Mouse (Mus musculus) forebrain, embryonic 14.5 days (tissue): ENCODE data around the gene Mcmbp. TPM values are rescaled to one million over a fixed set of nuclear protein-coding genes. Genes with fewer than 3 reads are reported as not detected.
A peak's percentile ranks its signal among the peaks of the same experiment; 100 is the strongest.

Experiments used
- ATAC-seq: fragments of 200-750 bp; cut with Nextera tagmentation; 2 replicates; pipeline ENCODE4 v1.8.0; 2017; ENCODE audit warnings: mild to moderate bottlenecking, moderate library complexity
- DNase-seq: peaks from one replicate; pipeline ENCODE4 v3.0.0-alpha.2; 2015; ENCODE audit warnings: low spot score
- H3K27ac ChIP-seq: fragments of 300-500 bp; sonication (generic); 2 replicates; pipeline ENCODE4 v1.5.1; 2014; ENCODE audit warnings: low read depth, mild to moderate bottlenecking, control low read depth, low read length, moderate library complexity
- H3K27me3 ChIP-seq: fragments of 300-500 bp; sonication (generic); replicated peaks from 2 replicates; pipeline ENCODE4 v1.6.1; 2014; ENCODE audit warnings: low read length, control low read depth, mixed read lengths; ENCODE audit not compliant: control insufficient read depth, insufficient read depth
- H3K36me3 ChIP-seq: fragments of 300-500 bp; sonication (generic); 2 replicates; pipeline ENCODE4 v1.6.1; 2014; ENCODE audit warnings: low read length, control low read depth; ENCODE audit not compliant: control insufficient read depth, insufficient read depth
- H3K4me1 ChIP-seq: fragments of 300-500 bp; sonication (generic); 2 replicates; pipeline ENCODE4 v1.6.1; 2014; ENCODE audit warnings: antibody characterized with exemption, low read length, control low read depth; ENCODE audit not compliant: control insufficient read depth, insufficient read depth
- H3K4me2 ChIP-seq: fragments of 300-500 bp; sonication (generic); 2 replicates; pipeline ENCODE4 v1.6.1; 2014; ENCODE audit warnings: mild to moderate bottlenecking, control low read depth, low read length
- H3K4me3 ChIP-seq: fragments of 300-500 bp; sonication (generic); 2 replicates; pipeline ENCODE4 v1.5.1; 2014; ENCODE audit warnings: low read depth, low read length, control low read depth
- H3K9ac ChIP-seq: fragments of 300-500 bp; sonication (generic); 2 replicates; pipeline ENCODE4 v1.6.1; 2014; ENCODE audit warnings: mild to moderate bottlenecking, low read length, control low read depth, moderate library complexity
- H3K9me3 ChIP-seq: fragments of 300-500 bp; sonication (generic); replicated peaks from 2 replicates; pipeline ENCODE4 v1.6.1; 2016; ENCODE audit warnings: low read length, control low read depth, mixed read lengths; ENCODE audit not compliant: control insufficient read depth
- WGBS: fragments of 180-500 bp; shearing (Covaris S2); extraction: QIAGEN DNeasy Blood & Tissue Kit; methylation state at CpG from one replicate; pipeline ENCODE4 v1.1.7; 2014; 5-methylcytosine and 5-hydroxymethylcytosine counted together
- polyA plus RNA-seq: library from polyadenylated mRNA; unstranded; fragments of >200 nt; fragmentation: Nextera tagmentation; extraction: Ambion mirVana; gene quantifications from 2 replicates; pipeline ENCODE4 v1.2.1, GENCODE M21; 2014

Mcmbp gene
- polyA plus RNA-seq, 1 experiment from 2014 or later, result 55.6 TPM

GRCm38 (mm10) chr7:128694848-128695247 lies 45.4 kb downstream of the Mcmbp start:
- H3K9me3 ChIP-seq, result no peaks in the 10 kb centered on the region
- H3K27ac ChIP-seq, result no peak overlapping the region
- no peak overlapping the region for H3K4me2 ChIP-seq
- H3K4me3 ChIP-seq, result no peak overlapping the region
- no peaks in the 10 kb centered on the region for H3K4me1 ChIP-seq
- no peak for ATAC-seq
- H3K9ac ChIP-seq, result no peak overlapping the region
- H3K36me3 ChIP-seq, result peaks cover 69% of the 10 kb centered on the region
- H3K27me3 ChIP-seq, result no peaks in the 10 kb centered on the region
- DNase-seq, result no peak
- WGBS, result 88% methylated on average over 10 of the region's 10 CpGs

DNA sequence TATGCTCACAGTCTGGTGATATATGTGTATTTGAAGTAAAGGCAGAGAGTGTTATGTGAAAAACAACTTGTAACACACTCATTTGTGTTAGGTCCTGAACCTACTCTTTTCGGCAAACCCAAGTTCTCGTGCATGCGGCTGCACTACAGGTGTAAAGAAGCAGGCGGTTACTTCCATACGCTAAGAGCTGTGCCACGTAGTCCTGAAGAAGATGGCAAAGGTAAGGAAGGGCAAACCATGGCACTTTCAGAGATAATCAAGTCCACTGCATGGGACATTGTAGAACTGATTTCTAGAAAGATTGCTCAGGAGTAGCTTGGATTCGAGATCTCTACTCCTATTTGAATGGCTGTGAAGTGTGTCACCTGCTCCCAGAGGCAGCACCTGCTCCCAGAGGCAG lies 48.1 kb downstream of the Mcmbp start:
- H3K4me3 ChIP-seq, result no peak overlapping the region
- H3K36me3 ChIP-seq, result peaks cover 47% of the 10 kb centered on the region
- H3K4me2 ChIP-seq, result no peak overlapping the region
- H3K9ac ChIP-seq, result no peak overlapping the region
- DNase-seq (no peak), ATAC-seq (no peak)
- no peaks in the 10 kb centered on the region for H3K4me1 ChIP-seq
- no peak overlapping the region for H3K27ac ChIP-seq
- H3K27me3 ChIP-seq, result no peaks in the 10 kb centered on the region
- WGBS, result 91% methylated on average over 7 of the region's 7 CpGs
- H3K9me3 ChIP-seq, result peaks cover 4% of the 10 kb centered on the region; the same call in 1 of the 2 replicates

- WGBS, result 29% methylated on average over 7 of the region's 7 CpGs
- DNase-seq, result peak; percentile 94
Measured at GRCm38 (mm10) chr7:128690796-128691195, 49.5 kb downstream of the Mcmbp start.

DNA sequence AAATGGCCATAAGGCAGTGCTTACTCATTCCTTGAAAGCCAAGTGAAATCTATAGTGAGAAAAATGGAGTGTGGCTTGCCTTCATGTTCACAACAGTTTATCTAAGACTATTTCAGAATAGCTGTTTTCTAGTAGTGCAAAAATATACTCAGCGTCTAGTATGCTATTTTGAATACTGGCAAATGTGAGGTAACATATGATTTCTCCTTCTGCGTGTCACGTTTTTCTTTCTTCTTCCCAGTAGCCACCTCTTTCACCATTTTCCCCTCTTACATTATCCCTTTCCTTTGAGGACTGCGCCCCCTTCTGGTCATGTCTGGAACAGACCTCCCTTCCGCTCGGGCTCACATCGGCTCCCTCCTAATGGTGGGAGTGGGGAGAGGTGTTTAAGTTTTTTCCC lies 50.2 kb downstream of the Mcmbp start:
- peak overlapping the region; percentile 44 for H3K4me2 ChIP-seq
- no peaks in the 10 kb centered on the region for H3K27me3 ChIP-seq
- ATAC-seq, result peak; percentile 72
- peak overlapping the region; percentile 76 for H3K27ac ChIP-seq
- peak overlapping the region; percentile 77 for H3K9ac ChIP-seq
- H3K9me3 ChIP-seq, result peaks cover 4% of the 10 kb centered on the region; the same call in 1 of the 2 replicates
- H3K36me3 ChIP-seq, result peaks cover 50% of the 10 kb centered on the region
- peak overlapping the region; percentile 46 for H3K4me3 ChIP-seq
- 10% methylated on average over 7 of the region's 7 CpGs for WGBS
- H3K4me1 ChIP-seq, result no peaks in the 10 kb centered on the region
- DNase-seq, result peak; percentile 91

More at GRCm38 (mm10) chr7:128690796-128691195, 49.5 kb downstream of the Mcmbp start:
- peak overlapping the region; percentile 77 for H3K9ac ChIP-seq
- H3K27ac ChIP-seq, result peak overlapping the region; percentile 78; the same call in 1 of the 2 replicates
- H3K36me3 ChIP-seq, result peaks cover 48% of the 10 kb centered on the region
- H3K27me3 ChIP-seq, result no peaks in the 10 kb centered on the region
- peak overlapping the region; percentile 44 for H3K4me2 ChIP-seq
- H3K9me3 ChIP-seq, result peaks cover 4% of the 10 kb centered on the region; the same call in 1 of the 2 replicates
- peak overlapping the region; percentile 46 for H3K4me3 ChIP-seq
- H3K4me1 ChIP-seq, result no peaks in the 10 kb centered on the region
- peak; percentile 70 for ATAC-seq

DNA sequence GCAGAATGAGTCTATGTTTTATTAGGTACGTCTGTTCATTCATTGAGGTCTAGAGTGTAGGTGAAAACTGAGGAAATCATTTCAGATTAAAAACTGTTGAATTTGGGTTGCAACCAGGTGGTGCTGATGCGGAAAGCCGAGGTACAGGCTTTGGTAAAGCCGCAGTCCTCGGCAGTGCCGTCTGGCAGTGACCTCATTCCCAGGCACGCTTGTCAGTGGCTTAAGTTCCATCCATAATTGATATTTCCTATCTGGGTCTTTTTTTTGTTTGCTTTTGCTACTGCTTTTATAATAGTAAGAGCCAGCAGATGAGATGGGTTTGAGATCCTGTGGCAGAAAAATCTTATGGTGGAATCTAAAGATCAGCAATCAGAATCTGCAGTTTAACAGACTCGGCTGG lies 50.9 kb downstream of the Mcmbp start:
- Histone ChIP-seq H3K27ac (peak overlapping the region; percentile 76), H3K4me1 (no peaks in the 10 kb centered on the region), H3K4me3 (peak overlapping the region; percentile 46), H3K9me3 (peaks cover 4% of the 10 kb centered on the region; the same call in 1 of the 2 replicates), H3K27me3 (no peaks in the 10 kb centered on the region), H3K36me3 (peaks cover 50% of the 10 kb centered on the region), H3K4me2 (peak overlapping the region; percentile 44), H3K9ac (peak overlapping the region; percentile 77)
- 51% methylated on average over 8 of the region's 8 CpGs for WGBS
- ATAC-seq, result no peak
- peak; percentile 39 for DNase-seq

DNA sequence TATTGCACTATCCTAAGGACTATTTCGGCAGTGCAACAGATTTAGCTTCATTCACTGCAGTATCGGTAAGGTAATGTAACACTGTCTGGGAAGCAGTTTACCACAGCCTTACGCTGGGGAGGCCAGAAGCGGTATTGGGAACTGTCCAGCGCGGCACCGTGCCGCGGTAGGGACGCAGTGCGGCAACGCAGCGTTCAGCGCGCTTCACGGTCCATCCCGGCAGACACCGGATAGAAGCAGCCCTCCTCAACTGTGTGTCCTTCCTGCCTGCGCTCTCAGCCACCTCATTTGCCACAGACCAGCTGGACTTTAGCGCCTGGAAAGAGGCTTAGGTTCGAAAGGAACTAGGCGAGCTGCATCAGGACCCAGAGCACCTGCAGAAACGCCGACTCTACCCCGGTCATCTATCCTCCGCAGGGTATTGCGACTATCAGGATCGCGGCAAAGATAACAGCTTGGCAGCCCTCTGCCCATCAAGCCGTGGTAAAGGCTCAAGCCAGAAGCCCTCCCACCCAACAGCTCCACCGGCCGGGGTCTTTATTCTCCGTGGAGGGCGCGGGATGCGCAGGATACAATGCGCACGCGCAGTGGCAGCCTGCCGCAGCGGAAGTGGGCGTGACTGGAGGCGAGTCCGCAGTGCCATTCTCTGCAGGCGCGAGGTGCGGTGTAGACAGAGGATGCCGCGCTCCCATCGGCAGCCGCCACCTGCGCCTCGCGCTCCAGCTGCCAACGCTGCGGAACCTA lies 52.3 kb downstream of the Mcmbp start:
- DNase-seq (peak; percentile 93), ATAC-seq (peak; percentile 86)
- peak overlapping the region; percentile 77 for H3K9ac ChIP-seq
- H3K4me3 ChIP-seq, result peak overlapping the region; percentile 46
- no peaks in the 10 kb centered on the region for H3K4me1 ChIP-seq
- H3K36me3 ChIP-seq, result peaks cover 45% of the 10 kb centered on the region
- H3K9me3 ChIP-seq, result peaks cover 4% of the 10 kb centered on the region; the same call in 1 of the 2 replicates
- no peaks in the 10 kb centered on the region for H3K27me3 ChIP-seq
- H3K27ac ChIP-seq, result peak overlapping the region; percentile 91
- whole genome bisulfite sequencing, result 62% methylated on average over 56 of the region's 56 CpGs
- peak overlapping the region; percentile 44 for H3K4me2 ChIP-seq

GRCm38 (mm10) chr7:128678546-128678945 lies 61.7 kb downstream of the Mcmbp start:
- Histone ChIP-seq H3K27me3 (no peaks in the 10 kb centered on the region), H3K9me3 (no peaks in the 10 kb centered on the region), H3K9ac (no peak overlapping the region), H3K4me2 (no peak overlapping the region), H3K36me3 (peaks cover 13% of the 10 kb centered on the region), H3K27ac (no peak overlapping the region), H3K4me1 (peaks cover 1% of the 10 kb centered on the region; the same call in 1 of the 2 replicates), H3K4me3 (no peak overlapping the region)
- 64% methylated on average over 3 of the region's 3 CpGs for WGBS
- DNase-seq, result no peak
- no peak for ATAC-seq

DNA sequence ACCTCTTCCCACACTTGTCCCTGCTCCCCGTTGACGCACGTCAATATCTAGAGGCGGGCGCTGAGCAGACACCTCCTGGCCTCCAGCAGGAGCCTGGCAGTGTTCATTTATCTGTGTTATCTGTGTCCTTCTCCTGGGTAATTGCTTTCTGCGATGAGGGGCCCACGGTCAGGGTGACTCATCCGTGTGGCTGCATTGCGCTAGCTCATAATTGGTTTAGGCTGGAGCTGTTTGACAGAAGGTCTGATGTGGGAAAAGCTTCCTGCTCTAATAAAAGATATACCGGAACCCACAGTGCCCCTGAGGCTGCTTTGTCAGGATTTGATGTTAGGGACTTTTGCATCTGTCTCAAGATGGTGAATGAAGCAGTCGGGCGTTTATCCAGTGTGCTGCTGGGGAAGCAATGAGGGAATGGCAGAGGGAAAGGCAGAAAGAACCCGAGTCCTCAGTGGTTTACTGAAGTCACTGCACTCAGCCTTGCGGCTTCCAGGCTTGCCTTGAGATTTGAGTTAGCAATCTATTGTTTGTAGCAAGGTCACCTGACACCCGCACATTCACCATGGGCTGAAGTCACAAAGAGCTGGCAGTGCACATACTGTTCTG lies 67.8 kb downstream of the Mcmbp start:
- Histone ChIP-seq H3K9ac (peak overlapping the region; percentile 22; the same call in 1 of the 2 replicates), H3K4me1 (peaks cover 16% of the 10 kb centered on the region; the same call in 1 of the 2 replicates), H3K9me3 (no peaks in the 10 kb centered on the region), H3K4me3 (0 out of 2 replicates have a peak overlapping the region, but pooled peaks have one; percentile 0), H3K27ac (peak overlapping the region; percentile 79), H3K4me2 (peak overlapping the region; percentile 35), H3K36me3 (peaks cover 4% of the 10 kb centered on the region), H3K27me3 (no peaks in the 10 kb centered on the region)
- ATAC-seq (peak; percentile 73), DNase-seq (peak; percentile 67)
- WGBS, result 2% methylated on average over 15 of the region's 15 CpGs
